Mouse (Mus musculus): ENCODE results near the gene Kras. TPM values are rescaled to one million over a fixed set of nuclear protein-coding genes. Genes with fewer than 3 reads are reported as not detected.
A peak's percentile ranks its signal among the peaks of the same experiment; 100 is the strongest.

Gene Kras
- polyA plus RNA-seq, 1 experiment from 2014 or later, result 67.6 TPM

GRCm38 (mm10) chr6:145242521-145242920 lies 7.5 kb downstream of the Kras start:
- no peaks in the 10 kb centered on the region for H3K4me1 ChIP-seq (replicated peaks)
- no peaks in the 10 kb centered on the region for H3K9me3 ChIP-seq
- H3K27ac ChIP-seq, result no peak overlapping the region
- WGBS, result 37% methylated on average over 1 of the region's 1 CpGs
- no peak overlapping the region for H3K4me2 ChIP-seq (replicated peaks)
- no peak overlapping the region for H3K4me3 ChIP-seq (replicated peaks)
- no peaks in the 10 kb centered on the region for H3K27me3 ChIP-seq (replicated peaks)
- H3K36me3 ChIP-seq, result 0 out of 2 replicates have a peak, but pooled peaks cover 2% of the 10 kb centered on the region
- H3K9ac ChIP-seq, result no peak overlapping the region
- no peak for ATAC-seq

- Histone ChIP-seq H3K36me3 (0 out of 2 replicates have a peak, but pooled peaks cover 2% of the 10 kb centered on the region), H3K9ac (no peak overlapping the region), H3K9me3 (no peaks in the 10 kb centered on the region), H3K4me1 (replicated peaks) (no peaks in the 10 kb centered on the region), H3K4me2 (replicated peaks) (no peak overlapping the region), H3K27me3 (replicated peaks) (no peaks in the 10 kb centered on the region), H3K27ac (no peak overlapping the region), H3K4me3 (replicated peaks) (no peak overlapping the region)
- ATAC-seq, result no peak
- 87% methylated on average over 6 of the region's 6 CpGs for WGBS
These were observed 9.8 kb downstream of the Kras start for GRCm38 (mm10) chr6:145240285-145240684.

- H3K4me1 ChIP-seq (replicated peaks), result no peaks in the 10 kb centered on the region
- no peak for ATAC-seq
- no peak overlapping the region for H3K27ac ChIP-seq
- no peaks in the 10 kb centered on the region for H3K27me3 ChIP-seq (replicated peaks)
- H3K36me3 ChIP-seq, result 0 out of 2 replicates have a peak, but pooled peaks cover 2% of the 10 kb centered on the region
- no peak overlapping the region for H3K4me2 ChIP-seq (replicated peaks)
- H3K4me3 ChIP-seq (replicated peaks), result no peak overlapping the region
- WGBS, result 74% methylated on average over 4 of the region's 4 CpGs
- no peaks in the 10 kb centered on the region for H3K9me3 ChIP-seq
- no peak overlapping the region for H3K9ac ChIP-seq
These were observed 12.9 kb downstream of the Kras start for GRCm38 (mm10) chr6:145237148-145237547.

- peaks cover 3% of the 10 kb centered on the region; the same call in 1 of the 2 replicates for H3K36me3 ChIP-seq
- ATAC-seq, result no peak
- H3K9me3 ChIP-seq, result no peaks in the 10 kb centered on the region
- no peak overlapping the region for H3K4me2 ChIP-seq (replicated peaks)
- H3K27ac ChIP-seq, result no peak overlapping the region
- H3K9ac ChIP-seq, result no peak overlapping the region
- no peaks in the 10 kb centered on the region for H3K27me3 ChIP-seq (replicated peaks)
- H3K4me3 ChIP-seq (replicated peaks), result no peak overlapping the region
- WGBS, result 88% methylated on average over 6 of the region's 6 CpGs
- no peaks in the 10 kb centered on the region for H3K4me1 ChIP-seq (replicated peaks)
These were observed 14.7 kb downstream of the Kras start for GRCm38 (mm10) chr6:145235367-145235766.

GRCm38 (mm10) chr6:145234391-145234790 lies 15.6 kb downstream of the Kras start:
- peaks cover 3% of the 10 kb centered on the region; the same call in 1 of the 2 replicates for H3K36me3 ChIP-seq

GRCm38 (mm10) chr6:145226296-145226695 lies 23.7 kb downstream of the Kras start:
- Histone ChIP-seq H3K9ac (no peak overlapping the region), H3K27me3 (replicated peaks) (no peaks in the 10 kb centered on the region), H3K36me3 (no peaks in the 10 kb centered on the region), H3K9me3 (no peaks in the 10 kb centered on the region), H3K27ac (no peak overlapping the region), H3K4me3 (replicated peaks) (no peak overlapping the region), H3K4me2 (replicated peaks) (no peak overlapping the region), H3K4me1 (replicated peaks) (no peaks in the 10 kb centered on the region)
- 90% methylated on average over 3 of the region's 3 CpGs for WGBS
- no peak for ATAC-seq

More at GRCm38 (mm10) chr6:145234391-145234790, 15.6 kb downstream of the Kras start:
- no peak for ATAC-seq
- Histone ChIP-seq H3K27me3 (replicated peaks) (no peaks in the 10 kb centered on the region), H3K27ac (no peak overlapping the region), H3K4me1 (replicated peaks) (no peaks in the 10 kb centered on the region), H3K9ac (no peak overlapping the region), H3K4me2 (replicated peaks) (no peak overlapping the region), H3K9me3 (no peaks in the 10 kb centered on the region), H3K4me3 (replicated peaks) (no peak overlapping the region)
- WGBS, result 82% methylated on average over 1 of the region's 1 CpGs

- no peaks in the 10 kb centered on the region for H3K9me3 ChIP-seq
- H3K4me3 ChIP-seq (replicated peaks), result no peak overlapping the region
- no peak for ATAC-seq
- H3K4me1 ChIP-seq (replicated peaks), result no peaks in the 10 kb centered on the region
- H3K4me2 ChIP-seq (replicated peaks), result no peak overlapping the region
- 92% methylated on average over 6 of the region's 6 CpGs for WGBS
- no peak overlapping the region for H3K27ac ChIP-seq
- H3K9ac ChIP-seq, result no peak overlapping the region
- H3K27me3 ChIP-seq (replicated peaks), result no peaks in the 10 kb centered on the region
- H3K36me3 ChIP-seq, result peaks cover 4% of the 10 kb centered on the region; the same call in 1 of the 2 replicates
These were observed 25.8 kb downstream of the Kras start for GRCm38 (mm10) chr6:145224246-145224645.

- no peak for ATAC-seq
- no peak overlapping the region for H3K4me2 ChIP-seq (replicated peaks)
- no peaks in the 10 kb centered on the region for H3K4me1 ChIP-seq (replicated peaks)
- H3K9ac ChIP-seq, result no peak overlapping the region
- H3K4me3 ChIP-seq (replicated peaks), result no peak overlapping the region
- 87% methylated on average over 3 of the region's 3 CpGs for WGBS
- no peaks in the 10 kb centered on the region for H3K27me3 ChIP-seq (replicated peaks)
- peaks cover 4% of the 10 kb centered on the region; the same call in 1 of the 2 replicates for H3K36me3 ChIP-seq
- H3K27ac ChIP-seq, result no peak overlapping the region
- no peaks in the 10 kb centered on the region for H3K9me3 ChIP-seq
These were observed 34.2 kb downstream of the Kras start for GRCm38 (mm10) chr6:145215826-145216225.

GRCm38 (mm10) chr6:145213916-145214315 lies 36.1 kb downstream of the Kras start:
- no peak for ATAC-seq
- H3K4me1 ChIP-seq (replicated peaks), result no peaks in the 10 kb centered on the region
- no peak overlapping the region for H3K4me3 ChIP-seq (replicated peaks)
- no peaks in the 10 kb centered on the region for H3K9me3 ChIP-seq
- WGBS, result 72% methylated on average over 2 of the region's 2 CpGs
- H3K27ac ChIP-seq, result no peak overlapping the region
- no peaks in the 10 kb centered on the region for H3K36me3 ChIP-seq
- H3K4me2 ChIP-seq (replicated peaks), result no peak overlapping the region
- no peak overlapping the region for H3K9ac ChIP-seq
- H3K27me3 ChIP-seq (replicated peaks), result no peaks in the 10 kb centered on the region

- Histone ChIP-seq H3K36me3 (no peaks in the 10 kb centered on the region), H3K27ac (peak overlapping the region; percentile 97), H3K4me3 (replicated peaks) (peak overlapping the region; percentile 65), H3K27me3 (replicated peaks) (no peaks in the 10 kb centered on the region), H3K9me3 (no peaks in the 10 kb centered on the region), H3K4me1 (replicated peaks) (no peaks in the 10 kb centered on the region), H3K9ac (peak overlapping the region; percentile 79), H3K4me2 (replicated peaks) (peak overlapping the region; percentile 61)
- peak; percentile 58 for ATAC-seq
- 3% methylated on average over 21 of the region's 21 CpGs for WGBS
These were observed 38.4 kb downstream of the Kras start for GRCm38 (mm10) chr6:145211376-145212305.

GRCm38 (mm10) chr6:145210816-145211338 lies 39.2 kb downstream of the Kras start, which contains the start of the genes Casc1 and Etfrf1:
Gene Casc1, minus strand, starts transcription at chr6:145211005.
Gene Etfrf1, plus strand, starts transcription at chr6:145211134.
- H3K27ac ChIP-seq, result peak within 1 kb of the TSS; percentile 97
- no peaks in the 10 kb centered on the region for H3K4me1 ChIP-seq (replicated peaks)
- no peaks in the 10 kb centered on the region for H3K27me3 ChIP-seq (replicated peaks)
- no peaks in the 10 kb centered on the region for H3K36me3 ChIP-seq
- peak; percentile 100 for ATAC-seq
- H3K9me3 ChIP-seq, result no peaks in the 10 kb centered on the region
- H3K4me3 ChIP-seq (replicated peaks), result peak within 1 kb of the TSS; percentile 65
- WGBS, result under 1% methylated on average over 36 of the region's 36 CpGs
- peak within 1 kb of the TSS; percentile 65 for H3K4me2 ChIP-seq (replicated peaks)
- peak within 1 kb of the TSS; percentile 79 for H3K9ac ChIP-seq

- 34% methylated on average over 8 of the region's 8 CpGs for WGBS
- no peak overlapping the region for H3K9ac ChIP-seq
- H3K4me1 ChIP-seq (replicated peaks), result no peaks in the 10 kb centered on the region
- peak overlapping the region; percentile 65 for H3K4me2 ChIP-seq (replicated peaks)
- no peak overlapping the region for H3K27ac ChIP-seq
- no peaks in the 10 kb centered on the region for H3K27me3 ChIP-seq (replicated peaks)
- H3K9me3 ChIP-seq, result no peaks in the 10 kb centered on the region
- peak overlapping the region; percentile 36 for H3K4me3 ChIP-seq (replicated peaks)
- no peaks in the 10 kb centered on the region for H3K36me3 ChIP-seq
- ATAC-seq, result no peak
These were observed 39.9 kb downstream of the Kras start for GRCm38 (mm10) chr6:145210056-145210680.
